Comparison of ENCODE assay signal across 9 mouse cellular contexts in the genomic region with DNA sequence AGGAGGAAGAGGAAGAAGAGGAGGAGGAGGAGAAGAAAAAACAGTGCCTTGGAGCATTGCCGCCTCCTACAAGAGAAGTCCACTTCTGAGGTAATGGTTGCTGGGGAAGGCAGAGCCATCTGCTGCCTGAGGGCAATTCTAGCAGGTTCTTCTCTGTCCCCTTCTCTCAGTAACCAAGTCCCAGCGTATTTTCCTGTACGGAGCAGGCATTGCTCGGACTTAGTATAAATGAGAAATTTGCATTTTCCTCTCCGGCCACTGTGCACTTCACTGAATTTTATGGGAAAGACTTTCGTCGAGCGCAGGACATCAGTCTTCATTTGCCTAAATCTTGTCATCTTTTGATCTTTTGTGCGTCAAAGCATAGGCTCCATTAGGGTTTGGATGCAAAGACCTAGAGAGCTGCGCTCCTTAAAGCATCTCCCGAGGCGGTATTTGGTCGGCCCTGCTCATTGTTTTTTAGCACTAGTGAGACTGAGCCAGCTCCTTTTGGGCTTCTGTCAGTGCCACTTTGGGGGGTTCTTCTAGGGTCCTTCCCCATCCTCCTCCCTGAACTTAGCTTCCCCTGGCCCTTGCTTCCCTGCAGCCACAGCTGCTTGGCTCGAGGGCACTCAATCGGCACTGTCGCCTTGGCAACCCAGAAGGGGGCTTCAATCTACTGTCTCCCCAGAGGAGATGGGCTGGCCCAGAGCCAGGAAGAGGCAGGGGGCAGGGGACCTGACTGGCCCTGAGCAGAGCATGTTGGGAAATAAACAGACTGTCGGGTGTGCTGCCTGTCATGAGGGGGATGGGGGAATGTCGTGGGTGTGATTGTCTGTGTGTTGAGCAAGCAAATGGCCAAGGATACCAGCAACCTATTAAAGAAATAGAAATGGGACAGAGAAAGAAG. TPM values are rescaled to one million over a fixed set of nuclear protein-coding genes. Genes with fewer than 3 reads are reported as not detected.
A peak's percentile ranks its signal among the peaks of the same experiment; 100 is the strongest.
DNase-seq lines count a peak whose midpoint lies in the region; ATAC-seq lines count a peak whose summit lies in the region.
"Had no signal": no experiment of that assay in that cellular context is flagged by ENCODE, and none has a peak within 500 bp of the region (broad histone marks: within the 10 kb centered on the region; RNA-seq: fewer than 3 reads in every experiment).

No protein-coding gene starts in this region.

- H3K27ac ChIP-seq in liver, embryonic 15.5 days (replicated peaks): peak overlapping the region; percentile 42

- H3K4me1 ChIP-seq in liver, embryonic 15.5 days (replicated peaks): peaks cover 23% of the 10 kb centered on the region

- intact Hi-C loops in left cerebral cortex, postnatal 36 days (cut with DNase I): no loop called here

- peak; percentile 55 for ATAC-seq in liver, embryonic 15.5 days (ENCODE audit: insufficient read depth)

- H3K4me3 ChIP-seq in liver, embryonic 15.5 days (replicated peaks): no peak overlapping the region

- H3K9me3 ChIP-seq in liver, embryonic 15.5 days (replicated peaks): no peaks in the 10 kb centered on the region

- H3K27me3 ChIP-seq in liver, embryonic 15.5 days: peaks cover 46% of the 10 kb centered on the region

- DNase-seq in cerebellum, postnatal 10 days: peak; percentile 91 to 93
- no peak for DNase-seq in cerebellum, adult 11-12 months
- DNase-seq in right cerebral cortex, postnatal 4 days: peak; percentile 67
- no peak for DNase-seq in right cerebral cortex, adult 18-20 months
- DNase-seq in yolk sac, embryonic 10.5 days (ENCODE audit: low spot score): peak; percentile 87
- no peak for DNase-seq in left cerebral cortex, postnatal 36 days (ENCODE audit: low spot score in 2 of 2)
- no peak for DNase-seq in gastrocnemius, adult 8-10 months (ENCODE audit: low spot score in 2 of 2)
- DNase-seq: B cell, adult 2 months had no signal

- no peaks in the 10 kb centered on the region for H3K36me3 ChIP-seq in liver, embryonic 15.5 days (replicated peaks)

- H3K4me2 ChIP-seq in liver, embryonic 15.5 days: peak overlapping the region; percentile 25

- WGBS in liver, embryonic 15.5 days (ENCODE audit: insufficient replicate concordance): 26% methylated on average over 18 of the region's 18 CpGs

- H3K9ac ChIP-seq in liver, embryonic 15.5 days: no peak overlapping the region

RNA-seq across cellular contexts. Expression of gene Rnf38, which starts 13.7 kb away (rescaled TPM):
- polyA plus RNA-seq in liver, embryonic 15.5 days (2015; fragmentation: Nextera tagmentation; extraction: Ambion mirVana): 10.5 and 11.0 TPM in 2 replicates
- total RNA-seq in left cerebral cortex, postnatal 36 days (2021): 10 to 100 TPM; 62.2 to 64.8 TPM
- total RNA-seq in gastrocnemius, adult 8-10 months (2022): 10 to 100 TPM; 10.5 to 12.9 (median 11.5) TPM

RNA-seq across cellular contexts. Expression of gene Melk, which starts 53.4 kb away (rescaled TPM):
- polyA plus RNA-seq in liver, embryonic 15.5 days (2015; fragmentation: Nextera tagmentation; extraction: Ambion mirVana): 16.7 and 17.1 TPM in 2 replicates
- under 1 TPM; 0.57 to 0.74 TPM for total RNA-seq in left cerebral cortex, postnatal 36 days (2021)
- total RNA-seq in gastrocnemius, adult 8-10 months (2022): not detected

Comparison
In these comparisons a context has a peak if more than half of its experiments do, and no peak if none do; other contexts are left out.
1. DNase-seq: peak in cerebellum, postnatal 10 days (2 of 2), right cerebral cortex, postnatal 4 days (single experiment) and yolk sac, embryonic 10.5 days (single experiment); none in cerebellum, adult 11-12 months (single experiment), right cerebral cortex, adult 18-20 months (single experiment), left cerebral cortex, postnatal 36 days (0 of 2) and gastrocnemius, adult 8-10 months (0 of 2).
2. RNA of gene Rnf38, which starts 13.7 kb away (total RNA-seq): 62.2 to 64.8 TPM in left cerebral cortex, postnatal 36 days; 10.5 to 12.9 TPM in gastrocnemius, adult 8-10 months; every median in the first group is over 4 times any median in the second.